Mouse (Mus musculus) MEL-GATA-1-ER (cell line): Measurements from ENCODE around the gene Ces2g.

Experiments
- DNase-seq: peaks from one replicate; pipeline ENCODE4 v3.0.0-alpha.2; 2012; ENCODE audit warnings: low read depth; ENCODE audit errors: extremely low read depth

Gene Ces2g

GRCm38 (mm10) chr8:104961537-104961961 lies at the start of gene Ces2g:
Ces2g (plus strand) TSS chr8:104961718.
- peak; percentile 90 for DNase-seq

GRCm38 (mm10) chr8:104925972-104926596 lies 35.4 kb upstream of the Ces2g start, which contains the start of gene Ces2e:
Ces2e (plus strand) TSS chr8:104926260.
- no peak for DNase-seq

- DNase-seq = no peak
Observed at GRCm38 (mm10) chr8:104927301-104927700, 34.2 kb upstream of the Ces2g start.

GRCm38 (mm10) chr8:104944665-104945064 lies 16.9 kb upstream of the Ces2g start:
- no peak for DNase-seq

- DNase-seq = no peak
Observed at GRCm38 (mm10) chr8:104947056-104947455, 14.5 kb upstream of the Ces2g start, which contains the start of gene Ces2f. Ces2f (plus strand) TSS chr8:104947356.

- DNase-seq = no peak
Observed at GRCm38 (mm10) chr8:104949031-104949430, 12.5 kb upstream of the Ces2g start.

GRCm38 (mm10) chr8:104962229-104962901 lies 847 bp downstream of the Ces2g start:
- DNase-seq = peak; percentile 75

- DNase-seq = no peak
Observed at GRCm38 (mm10) chr8:104963375-104963894, 1.9 kb downstream of the Ces2g start.

GRCm38 (mm10) chr8:104984126-104984525 lies 22.6 kb downstream of the Ces2g start:
- no peak for DNase-seq

GRCm38 (mm10) chr8:104984942-104985341 lies 23.4 kb downstream of the Ces2g start:
- no peak for DNase-seq

- DNase-seq = no peak
Observed at GRCm38 (mm10) chr8:104998191-104998590, 36.7 kb downstream of the Ces2g start.

- DNase-seq = no peak
Observed at GRCm38 (mm10) chr8:104999183-104999582, 37.7 kb downstream of the Ces2g start.

- DNase-seq = no peak
Observed at GRCm38 (mm10) chr8:105000586-105000985, 39.1 kb downstream of the Ces2g start, which contains the start of gene Ces2h. Ces2h (plus strand) TSS chr8:105000853.

- DNase-seq = no peak
Observed at GRCm38 (mm10) chr8:105010000-105010399, 48.5 kb downstream of the Ces2g start.

- DNase-seq = peak; percentile 10
Observed at GRCm38 (mm10) chr8:105011136-105011535, 49.6 kb downstream of the Ces2g start.

GRCm38 (mm10) chr8:105014391-105014790 lies 52.9 kb downstream of the Ces2g start:
- DNase-seq = no peak
